Mouse (Mus musculus) intestine, postnatal 0 days (tissue): ENCODE results near the gene Zc3h7b. TPM values are rescaled to one million over a fixed set of nuclear protein-coding genes. Genes with fewer than 3 reads are reported as not detected.
A peak's percentile ranks its signal among the peaks of the same experiment; 100 is the strongest.

Source experiments
- ATAC-seq: fragments of 200-750 bp; cut with Nextera tagmentation; 2 replicates; pipeline ENCODE4 v1.8.0; 2017; ENCODE audit warnings: mild to moderate bottlenecking, moderate TSS enrichment, moderate library complexity
- H3K27ac ChIP-seq: fragments of 300-500 bp; sonication (generic); 2 replicates; pipeline ENCODE4 v1.5.1; 2014; ENCODE audit warnings: mild to moderate bottlenecking, low read depth, low read length, moderate library complexity
- H3K27me3 ChIP-seq: fragments of 300-500 bp; sonication (generic); replicated peaks from 2 replicates; pipeline ENCODE4 v1.6.1; 2014; ENCODE audit warnings: low read length, mixed read lengths; ENCODE audit not compliant: control insufficient read depth, insufficient read depth
- H3K36me3 ChIP-seq: fragments of 300-500 bp; sonication (generic); 2 replicates; pipeline ENCODE4 v1.6.1; 2014; ENCODE audit warnings: mild to moderate bottlenecking, moderate library complexity; ENCODE audit not compliant: control insufficient read depth, insufficient read depth
- H3K4me1 ChIP-seq: fragments of 300-500 bp; sonication (generic); replicated peaks from 2 replicates; pipeline ENCODE4 v1.6.1; 2014; ENCODE audit warnings: antibody characterized with exemption, low read length, mixed read lengths; ENCODE audit not compliant: control insufficient read depth, insufficient read depth
- H3K4me2 ChIP-seq: fragments of 300-500 bp; sonication (generic); replicated peaks from 2 replicates; pipeline ENCODE4 v1.6.1; 2014; ENCODE audit warnings: low read depth, mild to moderate bottlenecking, moderate library complexity
- H3K4me3 ChIP-seq: fragments of 300-500 bp; sonication (generic); 2 replicates; pipeline ENCODE4 v1.5.1; 2014; ENCODE audit warnings: low read depth, low read length
- H3K9ac ChIP-seq: fragments of 300-500 bp; sonication (generic); 2 replicates; pipeline ENCODE4 v1.6.1; 2014; ENCODE audit warnings: mild to moderate bottlenecking, low read depth, low read length
- H3K9me3 ChIP-seq: fragments of 300-500 bp; sonication (generic); 2 replicates; pipeline ENCODE4 v1.6.1; 2016; ENCODE audit warnings: mixed run types; ENCODE audit not compliant: control insufficient read depth
- CTCF ChIP-seq: sonication (generic); IDR thresholded peaks from 2 replicates; pipeline ENCODE4 v1.5.1; 2016; ENCODE audit warnings: low read depth, mild to moderate bottlenecking, control low read depth, antibody characterized with exemption, moderate library complexity
- WGBS: fragments of 180-500 bp; shearing (Covaris S2); extraction: QIAGEN DNeasy Blood & Tissue Kit; methylation state at CpG from one replicate; pipeline ENCODE4 v1.1.7; 2014; 5-methylcytosine and 5-hydroxymethylcytosine counted together
- polyA plus RNA-seq: library from polyadenylated mRNA; unstranded; fragments of >200 nt; fragmentation: Nextera tagmentation; extraction: Ambion mirVana; gene quantifications from 2 replicates; pipeline ENCODE4 v1.2.1, GENCODE M21; 2015

Zc3h7b gene
- polyA plus RNA-seq, 1 experiment from 2014 or later: 7.3 TPM

DNA sequence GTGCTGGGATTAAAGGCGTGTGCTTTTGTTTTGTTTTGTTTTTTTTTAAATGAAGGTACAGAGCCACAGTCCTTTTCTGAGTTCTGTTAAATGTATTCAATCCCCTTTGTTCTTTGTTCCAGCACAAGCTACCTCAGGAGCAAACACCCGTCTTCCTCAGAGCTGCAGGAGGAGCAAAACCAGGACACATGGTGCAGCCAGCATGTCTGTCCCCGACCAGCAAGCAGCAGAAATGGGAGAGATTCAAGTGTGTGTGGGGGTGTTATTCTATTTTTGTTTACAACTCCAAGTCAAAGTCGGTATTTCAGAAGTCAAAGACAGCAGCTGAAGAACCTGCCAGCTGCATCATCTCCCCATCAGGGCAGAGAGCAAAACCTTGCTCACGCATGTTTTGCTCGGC, 31.1 kb upstream of the Zc3h7b start:
- H3K27me3 ChIP-seq: no peaks in the 10 kb centered on the region
- no peaks in the 10 kb centered on the region for H3K4me1 ChIP-seq
- TF ChIP-seq CTCF: no peak
- no peak overlapping the region for H3K27ac ChIP-seq
- H3K9me3 ChIP-seq: no peaks in the 10 kb centered on the region
- no peak overlapping the region for H3K9ac ChIP-seq
- no peak for ATAC-seq
- H3K4me3 ChIP-seq: no peak overlapping the region
- WGBS: 80% methylated on average over 6 of the region's 6 CpGs
- no peak overlapping the region for H3K4me2 ChIP-seq
- peaks cover 83% of the 10 kb centered on the region for H3K36me3 ChIP-seq

DNA sequence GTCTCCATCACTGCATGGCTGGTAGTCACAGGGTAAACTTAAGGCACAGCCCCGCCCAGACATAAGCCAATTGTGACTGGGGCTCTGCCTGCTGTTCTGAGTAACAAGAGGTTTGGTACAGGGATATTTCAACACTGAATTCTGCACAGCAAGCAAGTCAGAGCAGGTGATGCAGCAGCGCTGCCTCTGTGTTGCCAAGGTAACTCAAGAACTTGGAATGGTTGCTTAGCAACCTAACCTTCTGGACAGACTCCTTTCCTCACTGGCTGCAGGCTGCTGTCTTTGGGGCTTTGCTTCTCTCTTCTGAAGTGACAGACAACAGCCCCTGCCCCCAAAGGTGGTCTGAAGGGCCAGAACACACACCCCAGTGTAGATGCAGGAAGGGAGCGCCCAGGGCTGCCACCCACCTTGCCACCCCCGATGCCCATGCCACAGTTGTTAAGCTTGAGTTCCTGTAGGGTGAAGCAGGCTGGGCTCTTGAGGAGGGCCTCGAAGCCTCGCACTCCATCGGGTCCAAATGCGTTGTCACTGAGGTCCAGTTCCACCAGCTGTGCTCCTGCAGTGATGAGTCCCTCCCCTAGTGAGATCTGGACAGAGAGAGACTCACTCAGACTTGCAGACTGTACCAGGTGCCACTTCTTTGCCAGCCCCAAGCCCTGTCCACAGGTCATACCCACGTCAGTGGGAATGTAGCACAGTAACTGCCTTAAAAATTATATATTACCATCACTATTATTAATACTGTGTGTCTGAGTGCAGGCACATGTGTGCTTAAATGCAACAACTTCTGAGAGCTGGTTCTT, 26.3 kb upstream of the Zc3h7b start:
- Histone ChIP-seq H3K9me3 (no peaks in the 10 kb centered on the region), H3K4me1 (no peaks in the 10 kb centered on the region), H3K9ac (no peak overlapping the region), H3K36me3 (peaks cover 82% of the 10 kb centered on the region), H3K27ac (no peak overlapping the region), H3K27me3 (no peaks in the 10 kb centered on the region), H3K4me2 (no peak overlapping the region), H3K4me3 (no peak overlapping the region)
- WGBS: 89% methylated on average over 9 of the region's 9 CpGs
- no peak for ATAC-seq
- no peak for TF ChIP-seq CTCF

DNA sequence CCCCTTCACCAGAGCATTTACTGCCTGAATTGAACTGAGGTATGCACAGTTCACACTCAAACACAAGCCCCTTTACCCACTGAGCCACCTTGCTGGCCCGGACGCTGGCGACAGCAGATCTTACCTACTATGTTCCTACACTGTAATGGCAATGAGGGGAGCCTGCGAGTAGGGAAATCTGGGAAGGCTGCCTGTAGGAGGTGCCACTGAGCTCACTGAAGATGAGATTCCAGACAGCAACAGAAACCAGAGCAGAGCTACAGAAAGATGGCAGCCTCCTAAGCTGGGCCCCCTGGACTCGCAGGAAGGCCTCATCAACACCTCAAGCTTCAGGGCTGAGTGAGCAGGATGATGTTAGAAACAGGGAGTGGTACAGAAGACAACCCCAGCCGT, 25.7 kb upstream of the Zc3h7b start:
- TF ChIP-seq CTCF: peak; percentile 23; the same call in 1 of the 2 replicates
- 87% methylated on average over 6 of the region's 6 CpGs for WGBS
- H3K9ac ChIP-seq: no peak overlapping the region
- H3K27ac ChIP-seq: no peak overlapping the region
- H3K4me3 ChIP-seq: no peak overlapping the region
- no peaks in the 10 kb centered on the region for H3K27me3 ChIP-seq
- no peak for ATAC-seq
- peaks cover 82% of the 10 kb centered on the region for H3K36me3 ChIP-seq
- H3K9me3 ChIP-seq: no peaks in the 10 kb centered on the region
- no peaks in the 10 kb centered on the region for H3K4me1 ChIP-seq
- no peak overlapping the region for H3K4me2 ChIP-seq

DNA sequence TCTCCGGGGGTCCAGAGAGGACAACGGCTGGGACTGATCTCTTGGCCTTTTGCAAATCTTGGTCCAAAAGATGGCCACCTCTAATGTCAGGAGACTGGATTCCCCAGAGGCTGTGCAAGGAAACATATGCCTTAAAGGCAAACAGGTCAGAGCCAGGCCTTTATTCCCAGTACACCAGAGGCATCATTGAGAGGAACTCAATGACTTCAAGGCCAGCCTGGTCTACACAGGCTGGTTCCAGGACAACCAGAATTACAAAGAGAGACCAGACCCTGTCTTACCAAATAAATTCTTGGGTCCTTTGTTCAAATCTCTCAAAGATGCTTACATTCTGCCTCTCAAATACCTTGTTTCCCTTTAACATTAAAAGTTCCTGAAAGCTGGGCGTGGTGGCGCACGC, 22.5 kb upstream of the Zc3h7b start:
- no peak for ATAC-seq
- H3K27me3 ChIP-seq: no peaks in the 10 kb centered on the region
- H3K4me1 ChIP-seq: no peaks in the 10 kb centered on the region
- 81% methylated on average over 5 of the region's 5 CpGs for WGBS
- peaks cover 66% of the 10 kb centered on the region for H3K36me3 ChIP-seq
- H3K9me3 ChIP-seq: no peaks in the 10 kb centered on the region
- H3K9ac ChIP-seq: no peak overlapping the region
- no peak overlapping the region for H3K4me2 ChIP-seq
- TF ChIP-seq CTCF: no peak
- no peak overlapping the region for H3K27ac ChIP-seq
- H3K4me3 ChIP-seq: no peak overlapping the region

DNA sequence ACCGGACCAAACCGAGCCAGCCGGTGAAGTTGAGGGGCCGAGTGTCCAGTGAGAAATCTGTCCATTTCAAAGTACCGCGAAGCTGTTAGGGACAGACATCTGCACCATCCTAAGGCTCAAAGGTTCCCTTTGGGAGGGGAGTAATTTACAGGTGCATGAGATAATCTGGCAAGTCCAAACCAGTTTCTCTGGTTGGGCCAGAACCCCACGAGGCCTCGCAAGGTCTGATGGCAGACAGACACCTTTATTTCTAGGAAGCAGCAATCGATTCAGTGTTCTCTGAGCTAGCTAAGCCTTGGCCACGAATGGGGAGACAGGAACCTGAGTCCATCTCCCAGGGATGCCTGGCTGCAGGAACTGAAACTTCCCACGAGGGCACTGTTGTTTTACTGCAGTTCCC, 21.2 kb upstream of the Zc3h7b start:
- peak; percentile 85 for ATAC-seq
- no peaks in the 10 kb centered on the region for H3K4me1 ChIP-seq
- H3K4me3 ChIP-seq: no peak overlapping the region
- H3K9me3 ChIP-seq: no peaks in the 10 kb centered on the region
- TF ChIP-seq CTCF: no peak
- H3K36me3 ChIP-seq: peaks cover 55% of the 10 kb centered on the region
- 42% methylated on average over 11 of the region's 11 CpGs for WGBS
- no peak overlapping the region for H3K9ac ChIP-seq
- no peak overlapping the region for H3K4me2 ChIP-seq
- H3K27me3 ChIP-seq: no peaks in the 10 kb centered on the region
- no peak overlapping the region for H3K27ac ChIP-seq

DNA sequence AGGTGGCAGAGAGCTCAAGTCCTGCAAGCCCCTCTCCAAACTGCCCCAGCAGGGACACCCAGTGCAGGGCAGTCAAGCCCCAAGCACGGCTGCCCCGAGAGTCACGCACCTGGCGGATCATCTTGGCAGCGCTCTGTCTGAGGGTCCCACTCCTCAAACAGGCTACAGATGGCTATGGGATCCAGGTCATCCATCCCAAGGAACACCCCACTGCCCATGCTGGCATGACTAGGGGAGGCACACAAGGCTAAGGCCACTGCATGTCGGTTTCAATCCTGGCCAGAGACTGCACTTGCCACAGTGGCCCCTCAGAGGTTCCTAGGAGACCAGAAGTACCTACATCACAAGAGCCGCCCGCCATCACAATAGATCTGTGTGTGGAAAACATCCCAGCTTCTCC, 18.9 kb upstream of the Zc3h7b start:
- Histone ChIP-seq H3K9me3 (no peaks in the 10 kb centered on the region), H3K36me3 (peaks cover 33% of the 10 kb centered on the region), H3K9ac (no peak overlapping the region), H3K27me3 (no peaks in the 10 kb centered on the region), H3K4me2 (no peak overlapping the region), H3K4me3 (no peak overlapping the region), H3K27ac (no peak overlapping the region), H3K4me1 (no peaks in the 10 kb centered on the region)
- ATAC-seq: no peak
- WGBS: 94% methylated on average over 8 of the region's 8 CpGs
- TF ChIP-seq CTCF: no peak
